Mouse (Mus musculus): Measurements from ENCODE around the gene Frat2.

Gene Frat2

GRCm38 (mm10) chr19:41821436-41821835 lies 26.5 kb downstream of the Frat2 start:
- DNase-seq (ENCODE audit: low spot score in 2 of 2): no peak

- DNase-seq (ENCODE audit: low spot score in 2 of 2): no peak
These were observed 29.2 kb downstream of the Frat2 start for GRCm38 (mm10) chr19:41818749-41819148.

GRCm38 (mm10) chr19:41817325-41817724 lies 30.6 kb downstream of the Frat2 start:
- DNase-seq (ENCODE audit: low spot score in 2 of 2): no peak

- DNase-seq (ENCODE audit: low spot score in 2 of 2): no peak
These were observed 31.0 kb downstream of the Frat2 start for GRCm38 (mm10) chr19:41816915-41817314.

GRCm38 (mm10) chr19:41816410-41816809 lies 31.5 kb downstream of the Frat2 start:
- no peak for DNase-seq (ENCODE audit: low spot score in 2 of 2)

- no peak for DNase-seq (ENCODE audit: low spot score in 2 of 2)
These were observed 34.6 kb downstream of the Frat2 start for GRCm38 (mm10) chr19:41813374-41813773.

- DNase-seq (ENCODE audit: low spot score in 2 of 2): no peak
These were observed 35.4 kb downstream of the Frat2 start for GRCm38 (mm10) chr19:41812525-41812924.

GRCm38 (mm10) chr19:41810074-41810473 lies 37.9 kb downstream of the Frat2 start:
- DNase-seq (ENCODE audit: low spot score in 2 of 2): no peak

GRCm38 (mm10) chr19:41808104-41808634 lies 39.8 kb downstream of the Frat2 start:
- DNase-seq (ENCODE audit: low spot score in 2 of 2): no peak

GRCm38 (mm10) chr19:41807497-41807896 lies 40.4 kb downstream of the Frat2 start:
- no peak for DNase-seq (ENCODE audit: low spot score in 2 of 2)

GRCm38 (mm10) chr19:41805831-41806230 lies 42.1 kb downstream of the Frat2 start:
- no peak for DNase-seq (ENCODE audit: low spot score in 2 of 2)

GRCm38 (mm10) chr19:41803322-41803721 lies 44.6 kb downstream of the Frat2 start:
- DNase-seq (ENCODE audit: low spot score in 2 of 2): peak in 1 of 2 experiments; percentile 64

GRCm38 (mm10) chr19:41801742-41802369 lies 46.1 kb downstream of the Frat2 start, which contains the start of gene Arhgap19:
Gene Arhgap19 (minus strand): TSS chr19:41802047.
- peak; percentile 85 to 94 for DNase-seq (ENCODE audit: low spot score in 2 of 2)

- DNase-seq (ENCODE audit: low spot score in 2 of 2): peak; percentile 44 to 47
These were observed 46.8 kb downstream of the Frat2 start for GRCm38 (mm10) chr19:41800986-41801741.

GRCm38 (mm10) chr19:41800451-41800850 lies 47.5 kb downstream of the Frat2 start:
- DNase-seq (ENCODE audit: low spot score in 2 of 2): no peak

GRCm38 (mm10) chr19:41797536-41797935 lies 50.4 kb downstream of the Frat2 start:
- DNase-seq (ENCODE audit: low spot score in 2 of 2): no peak

GRCm38 (mm10) chr19:41796789-41797327 lies 51.1 kb downstream of the Frat2 start:
- DNase-seq (ENCODE audit: low spot score in 2 of 2): no peak

- DNase-seq (ENCODE audit: low spot score in 2 of 2): no peak
These were observed 51.7 kb downstream of the Frat2 start for GRCm38 (mm10) chr19:41796148-41796760.

Data from spleen, postnatal 10 days (tissue).